Mouse (Mus musculus) spleen, adult 2 months (tissue): ENCODE results near the gene Pcdh15. TPM values are rescaled to one million over a fixed set of nuclear protein-coding genes. Genes with fewer than 3 reads are reported as not detected.

ENCODE experiments used
- DNase-seq, 2 experiments: peaks; one replicate each; pipeline versions ENCODE4 v3.0.0 to v3.0.0-alpha.2; 2012 to 2021; ENCODE audit warnings: low spot score in 2 of 2, low read depth in 1 of 2
- H3K27ac ChIP-seq: fragments of 200-500 bp; 2 replicates; pipeline ENCODE4 v1.5.1; 2012; ENCODE audit warnings: low read length, inconsistent platforms; ENCODE audit not compliant: insufficient read depth
- H3K27me3 ChIP-seq: fragments of 200-500 bp; 2 replicates; pipeline ENCODE4 v1.6.1; 2012; ENCODE audit warnings: mild to moderate bottlenecking, moderate library complexity, low read length, inconsistent platforms; ENCODE audit not compliant: control insufficient read depth, insufficient read depth
- H3K36me3 ChIP-seq: fragments of 200-500 bp; 2 replicates; pipeline ENCODE4 v1.6.1; 2012; ENCODE audit warnings: mild to moderate bottlenecking, low read length, inconsistent platforms; ENCODE audit not compliant: control insufficient read depth, insufficient read depth
- H3K4me1 ChIP-seq: fragments of 200-500 bp; 2 replicates; pipeline ENCODE4 v1.6.1; 2011; ENCODE audit warnings: inconsistent platforms; ENCODE audit not compliant: control insufficient read depth, insufficient read depth, insufficient read length
- H3K4me3 ChIP-seq: fragments of 200-500 bp; 2 replicates; pipeline ENCODE4 v1.5.1; 2011; ENCODE audit warnings: mild to moderate bottlenecking, inconsistent platforms; ENCODE audit not compliant: insufficient read depth, insufficient read length; ENCODE audit errors: extremely low read depth
- CTCF ChIP-seq: fragments of 200-500 bp; IDR thresholded peaks from 2 replicates; pipeline ENCODE4 v1.5.1; 2011; ENCODE audit warnings: mild to moderate bottlenecking, inconsistent platforms; ENCODE audit not compliant: insufficient read depth, insufficient read length, insufficient replicate concordance; ENCODE audit errors: extremely low read depth
- POLR2A ChIP-seq: fragments of 200-500 bp; IDR thresholded peaks from 2 replicates; pipeline ENCODE4 v1.6.1; 2011; ENCODE audit warnings: low read depth, low read length, inconsistent platforms
- WGBS: fragments of 180-500 bp; shearing (Covaris S2); methylation state at CpG from one replicate; pipeline ENCODE4 v1.1.7; 2018; 5-methylcytosine and 5-hydroxymethylcytosine counted together
- polyA plus RNA-seq: library from polyadenylated mRNA; depleted of rRNA; stranded (reverse); fragments of >200 nt; gene quantifications from 2 replicates; pipeline ENCODE4 v1.2.3, GENCODE M21; 2012

Gene Pcdh15
- polyA plus RNA-seq, 1 experiment = 0.51 TPM

DNA sequence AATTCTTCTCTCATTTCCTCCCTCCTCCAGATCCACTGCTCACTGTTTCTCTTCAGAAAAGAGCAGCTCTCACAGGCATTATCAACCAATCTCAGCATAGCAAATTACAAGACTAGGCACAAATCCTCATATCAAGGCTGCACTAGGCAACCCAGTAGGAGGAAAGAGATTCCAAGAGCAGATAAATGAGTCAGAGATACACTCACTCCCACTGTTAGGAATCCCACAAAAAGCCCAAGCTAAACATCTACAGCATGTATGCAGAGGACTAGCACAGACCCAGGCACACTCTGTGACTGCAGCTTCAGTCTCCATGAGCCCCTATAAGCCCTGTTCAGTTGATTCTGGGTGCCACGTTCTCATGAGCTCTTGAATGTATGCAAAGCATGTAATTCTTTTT is 829.5 kb downstream of the Pcdh15 start:
- Histone ChIP-seq H3K27ac (no peak overlapping the region), H3K27me3 (no peaks in the 10 kb centered on the region), H3K4me1 (no peaks in the 10 kb centered on the region), H3K4me3 (no peak overlapping the region), H3K36me3 (no peaks in the 10 kb centered on the region)
- 76% methylated on average over 1 of the region's 1 CpGs for WGBS
- DNase-seq = no peak
- no peak for TF ChIP-seq CTCF
- TF ChIP-seq POLR2A = no peak

DNA sequence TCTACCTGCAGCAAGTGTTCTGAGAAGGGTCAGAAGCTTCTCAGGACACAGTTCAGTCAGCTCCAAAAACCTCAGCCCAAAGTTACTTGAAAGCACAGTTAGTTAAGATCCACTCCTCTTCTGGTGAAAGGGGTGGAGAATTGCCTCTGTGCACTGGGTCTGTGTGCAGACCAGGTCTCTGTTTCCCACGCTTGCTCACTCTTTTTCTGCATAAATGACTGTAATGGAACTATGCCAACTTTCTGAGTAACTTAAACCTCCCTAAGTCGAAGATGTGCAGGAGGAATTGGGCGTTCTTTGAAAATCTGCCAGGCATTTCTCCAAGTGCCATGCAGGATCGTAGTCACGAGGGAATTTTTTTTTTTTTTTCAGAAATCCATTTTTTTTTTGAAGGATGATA is 830.6 kb downstream of the Pcdh15 start:
- WGBS = 76% methylated on average over 5 of the region's 5 CpGs
- TF ChIP-seq CTCF (no peak), POLR2A (no peak)
- no peaks in the 10 kb centered on the region for H3K27me3 ChIP-seq
- no peak overlapping the region for H3K27ac ChIP-seq
- no peak for DNase-seq
- H3K4me1 ChIP-seq = no peaks in the 10 kb centered on the region
- no peak overlapping the region for H3K4me3 ChIP-seq
- H3K36me3 ChIP-seq = no peaks in the 10 kb centered on the region

DNA sequence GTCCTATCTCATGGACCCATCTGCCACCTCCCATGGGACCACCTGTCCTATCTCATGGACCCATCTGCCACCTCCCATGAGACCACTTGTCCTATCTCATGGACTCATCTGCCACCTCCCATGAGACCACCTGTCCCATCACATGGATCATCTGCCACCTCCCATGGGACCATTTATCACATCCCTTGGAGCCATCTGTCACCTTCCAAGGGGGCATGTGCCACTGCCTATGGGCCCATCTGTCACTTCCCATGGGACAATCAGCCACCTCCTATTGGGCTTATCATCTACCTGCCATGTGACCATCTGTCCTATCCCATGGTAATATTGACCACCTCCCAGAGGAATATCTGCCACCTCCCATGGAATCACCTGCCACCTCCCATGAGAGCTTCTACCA is 832.0 kb downstream of the Pcdh15 start:
- TF ChIP-seq CTCF (no peak), POLR2A (no peak)
- Histone ChIP-seq H3K27me3 (no peaks in the 10 kb centered on the region), H3K27ac (no peak overlapping the region), H3K4me1 (no peaks in the 10 kb centered on the region), H3K36me3 (no peaks in the 10 kb centered on the region), H3K4me3 (no peak overlapping the region)
- DNase-seq = no peak

GRCm38 (mm10) chr10:73931996-73932679 is 833.0 kb downstream of the Pcdh15 start:
- WGBS = 94% methylated on average over 4 of the region's 4 CpGs
- no peak for DNase-seq
- TF ChIP-seq CTCF (no peak), POLR2A (no peak)
- no peaks in the 10 kb centered on the region for H3K4me1 ChIP-seq
- no peak overlapping the region for H3K4me3 ChIP-seq
- H3K27ac ChIP-seq = no peak overlapping the region
- no peaks in the 10 kb centered on the region for H3K27me3 ChIP-seq
- no peaks in the 10 kb centered on the region for H3K36me3 ChIP-seq

DNA sequence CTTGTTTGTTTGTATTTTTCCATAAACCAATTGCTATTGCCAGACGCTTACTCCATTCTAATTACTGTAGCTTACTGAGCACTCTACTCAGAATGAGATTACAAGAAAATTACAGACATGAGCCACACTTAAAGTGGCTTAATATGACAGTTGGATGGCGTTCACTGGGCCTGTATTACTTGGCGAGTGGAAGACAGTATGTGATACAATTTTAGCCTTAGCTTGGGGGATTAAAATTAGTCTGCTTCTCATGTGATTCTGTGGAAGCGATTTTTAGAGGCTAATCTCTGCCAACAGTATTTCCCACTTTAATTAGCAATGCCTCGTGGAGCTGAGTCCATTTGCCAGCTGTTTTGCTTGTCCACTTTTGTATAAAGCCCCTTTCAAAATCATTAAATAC is 837.0 kb downstream of the Pcdh15 start:
- Histone ChIP-seq H3K36me3 (no peaks in the 10 kb centered on the region), H3K4me3 (no peak overlapping the region), H3K27ac (no peak overlapping the region), H3K27me3 (no peaks in the 10 kb centered on the region), H3K4me1 (no peaks in the 10 kb centered on the region)
- TF ChIP-seq CTCF (no peak), POLR2A (no peak)
- no peak for DNase-seq
- WGBS = 60% methylated on average over 5 of the region's 5 CpGs

GRCm38 (mm10) chr10:73938989-73939388 is 839.8 kb downstream of the Pcdh15 start:
- Histone ChIP-seq H3K4me3 (no peak overlapping the region), H3K27ac (no peak overlapping the region), H3K4me1 (no peaks in the 10 kb centered on the region), H3K36me3 (no peaks in the 10 kb centered on the region), H3K27me3 (no peaks in the 10 kb centered on the region)
- TF ChIP-seq CTCF = no peak
- TF ChIP-seq POLR2A = no peak
- 86% methylated on average over 3 of the region's 3 CpGs for WGBS
- no peak for DNase-seq

DNA sequence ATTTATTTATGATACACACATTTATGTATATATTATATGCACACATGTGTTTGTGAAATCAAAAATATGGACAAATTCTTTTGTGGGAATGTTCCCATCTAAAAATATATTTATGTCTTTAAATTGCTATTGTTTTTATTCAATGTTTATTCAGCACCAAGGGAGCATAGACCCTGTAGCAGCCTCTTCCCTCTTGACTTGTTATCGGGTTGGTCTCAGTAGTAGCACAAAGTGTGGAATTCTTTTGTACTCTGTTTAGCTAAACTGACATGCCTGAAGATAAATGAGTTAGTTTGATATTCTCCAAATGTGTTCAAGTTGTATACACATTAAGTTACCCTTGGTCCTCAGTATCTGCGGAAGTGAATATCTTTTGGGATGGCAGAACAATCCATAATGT is 848.7 kb downstream of the Pcdh15 start:
- TF ChIP-seq CTCF (no peak), POLR2A (no peak)
- 87% methylated on average over 2 of the region's 2 CpGs for WGBS
- Histone ChIP-seq H3K4me3 (no peak overlapping the region), H3K4me1 (no peaks in the 10 kb centered on the region), H3K36me3 (no peaks in the 10 kb centered on the region), H3K27me3 (no peaks in the 10 kb centered on the region), H3K27ac (no peak overlapping the region)
- DNase-seq = no peak
